Mouse (Mus musculus) CH12.LX (cell line): ENCODE results near the gene Gm17349. TPM values are rescaled to one million over a fixed set of nuclear protein-coding genes. Genes with fewer than 3 reads are reported as not detected.

Source experiments
- DNase-seq: peaks from one replicate; pipeline ENCODE4 v3.0.0-alpha.2; 2013; ENCODE audit errors: extremely low read depth
- H3K27ac ChIP-seq: 2 replicates; pipeline ENCODE4 v1.5.1; 2012; ENCODE audit warnings: low read depth, mild to moderate bottlenecking, control low read depth, moderate library complexity; ENCODE audit not compliant: insufficient read depth
- H3K27me3 ChIP-seq: replicated peaks from 2 replicates; pipeline ENCODE3; 2012; ENCODE audit warnings: inconsistent platforms
- H3K36me3 ChIP-seq, 2 experiments: replicated peaks in 1 of 2; 2 replicates each; pipeline versions ENCODE3 to v1.6.1; 2012; ENCODE audit warnings: inconsistent platforms in 1 of 2, low read length in 1 of 2, mild to moderate bottlenecking in 1 of 2, mixed read lengths in 1 of 2, moderate library complexity in 1 of 2; ENCODE audit not compliant: control insufficient read depth in 1 of 2, insufficient read depth in 1 of 2
- H3K4me1 ChIP-seq, 2 experiments: 2 replicates each; pipeline ENCODE4 v1.6.1; 2012; ENCODE audit warnings: inconsistent platforms in 1 of 2, moderate library complexity in 1 of 2; ENCODE audit not compliant: insufficient read depth in 2 of 2, control insufficient read depth in 1 of 2
- H3K4me2 ChIP-seq: 2 replicates; pipeline ENCODE4 v1.6.1; 2012; ENCODE audit warnings: low read depth, mild to moderate bottlenecking, control low read depth; ENCODE audit not compliant: poor library complexity, insufficient read depth, severe bottlenecking
- H3K4me3 ChIP-seq, 3 experiments: fragments of 150-350 bp in 1 of 3; sonication (generic) in 1 of 3; replicated peaks in 1 of 3; 2 replicates each; pipeline versions ENCODE3 to v1.5.1; 2011 to 2012; ENCODE audit warnings: low read depth in 2 of 3, low read length in 2 of 3, mild to moderate bottlenecking in 2 of 3, moderate library complexity in 2 of 3, control low read depth in 1 of 3, improper control_type of control experiment in 1 of 3, inconsistent platforms in 1 of 3, mixed read lengths in 1 of 3; ENCODE audit not compliant: poor library complexity in 1 of 3
- H3K79me2 ChIP-seq: replicated peaks from 2 replicates; pipeline ENCODE4 v1.6.1; 2012; ENCODE audit warnings: mild to moderate bottlenecking, moderate library complexity; ENCODE audit not compliant: control insufficient read depth, poor library complexity, insufficient read depth, severe bottlenecking; ENCODE audit errors: extremely low read depth
- H3K9ac ChIP-seq: 2 replicates; pipeline ENCODE4 v1.6.1; 2012; ENCODE audit warnings: low read depth, mild to moderate bottlenecking, control low read depth, moderate library complexity; ENCODE audit not compliant: insufficient read depth
- H3K9me3 ChIP-seq: replicated peaks from 2 replicates; pipeline ENCODE3; 2012; ENCODE audit warnings: low read length, inconsistent platforms, mixed read lengths
- CTCF ChIP-seq, 2 experiments: IDR thresholded peaks in 1 of 2; conservative IDR thresholded peaks in 1 of 2; 2 replicates each; pipeline ENCODE4 v1.5.1; 2011 to 2012; ENCODE audit warnings: low read depth in 2 of 2, low read length in 2 of 2, improper control_type of control experiment in 1 of 2, inconsistent platforms in 1 of 2, mild to moderate bottlenecking in 1 of 2, moderate library complexity in 1 of 2
- E2F4 ChIP-seq: IDR thresholded peaks from 2 replicates; pipeline ENCODE4 v1.6.1; 2011; ENCODE audit warnings: low read depth, low read length, improper control_type of control experiment; ENCODE audit not compliant: insufficient replicate concordance
- ETS1 ChIP-seq: conservative IDR thresholded peaks from 2 replicates; pipeline ENCODE4 v1.6.1; 2012; ENCODE audit warnings: low read depth, mild to moderate bottlenecking, inconsistent platforms, low read length, improper control_type of control experiment, moderate library complexity
- JUN ChIP-seq: IDR thresholded peaks from 2 replicates; pipeline ENCODE4 v1.6.1; 2011; ENCODE audit warnings: low read depth, mild to moderate bottlenecking, low read length, improper control_type of control experiment, moderate library complexity; ENCODE audit not compliant: insufficient read depth
- JUND ChIP-seq: conservative IDR thresholded peaks from 2 replicates; pipeline ENCODE4 v1.6.1; 2011; ENCODE audit warnings: low read depth, low read length, improper control_type of control experiment
- POLR2A ChIP-seq: IDR thresholded peaks from 2 replicates; pipeline ENCODE4 v1.6.1; 2011; ENCODE audit warnings: low read depth, mild to moderate bottlenecking, improper control_type of control experiment, low read length
- RAD21 ChIP-seq: IDR thresholded peaks from 2 replicates; pipeline ENCODE4 v1.6.1; 2011; ENCODE audit warnings: low read depth, mild to moderate bottlenecking, low read length, improper control_type of control experiment, moderate library complexity
- SIN3A ChIP-seq: IDR thresholded peaks from 2 replicates; pipeline ENCODE4 v1.6.1; 2012; ENCODE audit warnings: low read length, improper control_type of control experiment, inconsistent platforms
- SMC3 ChIP-seq: IDR thresholded peaks from 2 replicates; pipeline ENCODE4 v1.6.1; 2011; ENCODE audit warnings: low read depth, low read length, improper control_type of control experiment
- TBP ChIP-seq: conservative IDR thresholded peaks from 2 replicates; pipeline ENCODE4 v1.6.1; 2011; ENCODE audit warnings: low read depth, low read length, improper control_type of control experiment
- ZC3H11A ChIP-seq: IDR thresholded peaks from 2 replicates; pipeline ENCODE4 v1.6.1; 2012; ENCODE audit warnings: low read depth, mild to moderate bottlenecking, inconsistent platforms, low read length, improper control_type of control experiment
- ZMIZ1 ChIP-seq: IDR thresholded peaks from 2 replicates; pipeline ENCODE4 v1.6.1; 2012; ENCODE audit warnings: low read depth, mild to moderate bottlenecking, inconsistent platforms, low read length, improper control_type of control experiment
- ZNF384 ChIP-seq: IDR thresholded peaks from 2 replicates; pipeline ENCODE4 v1.6.1; 2012; ENCODE audit warnings: low read depth, low read length, improper control_type of control experiment, inconsistent platforms
- dilution Hi-C: fragments of 300-500 bp; cut with MboI; formaldehyde crosslinking; loops from 2 replicates; pipeline ENCODE4 v1.14.3; 2020; ENCODE audit warnings: low sequenced_read_pairs; ENCODE audit not compliant: extremely low pct_unique_long_range_greater_than_20kb, extremely low pct_ligation_motif_present
- in situ Hi-C: fragments of 300-500 bp; cut with MboI; formaldehyde crosslinking; loops from 3 replicates; pipeline ENCODE4 v1.14.3; 2019; ENCODE audit warnings: low sequenced_read_pairs, low pct_ligation_motif_present, low pct_unique_long_range_greater_than_20kb, mixed read lengths
- polyA plus RNA-seq: library from polyadenylated mRNA; unstranded; fragments of >175 nt; gene quantifications from 2 replicates; pipeline ENCODE4 v1.2.1, GENCODE M21; 2012; ENCODE audit warnings: low read depth; ENCODE audit not compliant: insufficient read length
- total RNA-seq, 2 experiments: library from RNA; depleted of rRNA; stranded (reverse); fragments of 300-350 nt in 1 of 2; fragments of >200 nt in 1 of 2; gene quantifications; 2 replicates each; pipeline ENCODE4 v1.2.3; 2012 to 2014

Gm17349 gene
- total and polyA plus RNA-seq, 3 experiments, result 2.1 TPM; not detected in 2

DNA sequence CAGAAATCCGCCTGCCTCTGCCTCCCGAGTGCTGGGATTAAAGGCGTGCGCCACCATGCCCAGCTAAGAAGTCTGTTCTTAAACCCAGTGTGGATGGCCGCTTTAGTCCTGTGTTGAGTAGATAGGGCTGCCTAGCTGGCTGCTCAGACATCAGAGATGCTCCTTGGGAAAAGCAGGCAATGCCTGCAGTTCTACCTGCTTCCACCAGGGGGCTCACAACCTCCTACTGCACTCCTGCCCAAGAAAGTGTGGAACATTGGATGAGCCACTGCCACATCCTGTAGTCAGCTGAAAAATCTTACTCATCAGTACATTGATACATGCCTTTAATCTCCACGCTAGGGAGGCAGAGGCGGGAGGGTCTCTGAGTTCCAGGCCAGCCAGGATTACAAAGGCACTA, 9.6 kb upstream of the Gm17349 start:
- DNase-seq, result peak; percentile 73
- in situ Hi-C loops, result no loop called here
- H3K4me3 ChIP-seq, result no peak overlapping the region
- H3K27ac ChIP-seq, result no peak overlapping the region
- H3K9ac ChIP-seq, result no peak overlapping the region
- H3K4me1 ChIP-seq, result peaks cover 0 to 13% of the 10 kb centered on the region in 2 experiments; a peak in 2 of 4 replicates
- no peak overlapping the region for H3K4me2 ChIP-seq
- dilution Hi-C loops, result no loop called here
- no peaks in the 10 kb centered on the region for H3K9me3 ChIP-seq
- H3K27me3 ChIP-seq, result no peaks in the 10 kb centered on the region
- H3K79me2 ChIP-seq, result no peaks in the 10 kb centered on the region
- peak; percentile 93 to 99 for TF ChIP-seq CTCF (conservative IDR thresholded peaks at IDR 0.05 in 1 of 2, IDR thresholded peaks at IDR 0.05 in 1 of 2; ENCODE audit: low read depth in 2 of 2, low read length in 2 of 2)
- peak; percentile 31; the same call in 1 of the 2 replicates for TF ChIP-seq ZC3H11A
- TF ChIP-seq RAD21, result peak; percentile 63
- no peak for TF ChIP-seq JUND
- TF ChIP-seq ZNF384, result no peak
- peak; percentile 94 for TF ChIP-seq SMC3
- H3K36me3 ChIP-seq, result peaks cover 35 to 88% of the 10 kb centered on the region in 2 experiments

DNA sequence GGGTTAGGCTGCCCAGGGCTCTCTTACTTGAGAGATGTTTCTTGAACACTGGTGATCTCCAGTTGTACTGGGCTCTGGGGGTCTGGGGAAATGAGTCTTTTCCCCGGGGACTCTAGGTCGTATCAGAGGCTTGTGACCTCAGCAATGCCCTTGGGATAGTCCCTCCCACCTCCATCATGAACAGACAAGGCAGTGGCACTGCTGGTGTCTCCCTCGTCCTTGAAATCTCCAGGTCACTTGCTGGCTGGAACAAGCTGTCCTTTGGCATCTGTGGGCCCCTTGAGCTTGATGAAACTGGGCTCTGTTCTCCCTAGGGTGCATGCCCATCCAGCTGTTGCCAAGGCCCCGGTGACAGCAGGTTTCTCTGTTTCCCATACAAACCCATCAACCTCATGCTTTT, 8.9 kb upstream of the Gm17349 start:
- no peak for TF ChIP-seq TBP
- TF ChIP-seq ZNF384, result no peak
- TF ChIP-seq JUN, result no peak
- no peak for TF ChIP-seq ZMIZ1
- TF ChIP-seq POLR2A, result no peak
- no peak for TF ChIP-seq SIN3A
- TF ChIP-seq ETS1, result no peak
- in situ Hi-C loops, result no loop called here
- no peak overlapping the region for H3K27ac ChIP-seq
- peaks cover 0 to 13% of the 10 kb centered on the region in 2 experiments; a peak in 2 of 4 replicates for H3K4me1 ChIP-seq
- no peaks in the 10 kb centered on the region for H3K27me3 ChIP-seq
- H3K9me3 ChIP-seq, result no peaks in the 10 kb centered on the region
- no peak overlapping the region for H3K4me3 ChIP-seq
- H3K79me2 ChIP-seq, result no peaks in the 10 kb centered on the region
- H3K9ac ChIP-seq, result no peak overlapping the region
- H3K4me2 ChIP-seq, result no peak overlapping the region
- H3K36me3 ChIP-seq, result peaks cover 41 to 93% of the 10 kb centered on the region in 2 experiments
- dilution Hi-C loops, result no loop called here
- peak; percentile 24 for DNase-seq

GRCm38 (mm10) chr15:99713569-99713968, 8.3 kb upstream of the Gm17349 start:
- Histone ChIP-seq H3K36me3 (peaks cover 47 to 94% of the 10 kb centered on the region in 2 experiments), H3K9me3 (no peaks in the 10 kb centered on the region), H3K9ac (no peak overlapping the region), H3K4me3 (no peak overlapping the region), H3K4me2 (no peak overlapping the region), H3K4me1 (peaks cover 0 to 13% of the 10 kb centered on the region in 2 experiments; a peak in 2 of 4 replicates), H3K27ac (no peak overlapping the region), H3K79me2 (no peaks in the 10 kb centered on the region)
- dilution Hi-C loops, result no loop called here
- in situ Hi-C loops, result no loop called here
- no peak for DNase-seq
- TF ChIP-seq E2F4, result no peak
- TF ChIP-seq, all 38 proteins: peak for 0
- no peaks in the 10 kb centered on the region for H3K27me3 ChIP-seq
